Mouse (Mus musculus) CH12.LX (cell line): ENCODE results near the gene Adamtsl4. TPM values are rescaled to one million over a fixed set of nuclear protein-coding genes. Genes with fewer than 3 reads are reported as not detected.

Experiments used
- DNase-seq: peaks from one replicate; pipeline ENCODE4 v3.0.0-alpha.2; 2013; ENCODE audit errors: extremely low read depth
- H3K27ac ChIP-seq: 2 replicates; pipeline ENCODE4 v1.5.1; 2012; ENCODE audit warnings: low read depth, mild to moderate bottlenecking, control low read depth, moderate library complexity; ENCODE audit not compliant: insufficient read depth
- H3K27me3 ChIP-seq: replicated peaks from 2 replicates; pipeline ENCODE3; 2012; ENCODE audit warnings: inconsistent platforms
- H3K36me3 ChIP-seq, 2 experiments: replicated peaks in 1 of 2; 2 replicates each; pipeline versions ENCODE3 to v1.6.1; 2012; ENCODE audit warnings: inconsistent platforms in 1 of 2, low read length in 1 of 2, mild to moderate bottlenecking in 1 of 2, mixed read lengths in 1 of 2, moderate library complexity in 1 of 2; ENCODE audit not compliant: control insufficient read depth in 1 of 2, insufficient read depth in 1 of 2
- H3K4me1 ChIP-seq, 2 experiments: 2 replicates each; pipeline ENCODE4 v1.6.1; 2012; ENCODE audit warnings: inconsistent platforms in 1 of 2, moderate library complexity in 1 of 2; ENCODE audit not compliant: insufficient read depth in 2 of 2, control insufficient read depth in 1 of 2
- H3K4me2 ChIP-seq: 2 replicates; pipeline ENCODE4 v1.6.1; 2012; ENCODE audit warnings: low read depth, mild to moderate bottlenecking, control low read depth; ENCODE audit not compliant: poor library complexity, insufficient read depth, severe bottlenecking
- H3K4me3 ChIP-seq, 3 experiments: fragments of 150-350 bp in 1 of 3; sonication (generic) in 1 of 3; replicated peaks in 1 of 3; 2 replicates each; pipeline versions ENCODE3 to v1.5.1; 2011 to 2012; ENCODE audit warnings: low read depth in 2 of 3, low read length in 2 of 3, mild to moderate bottlenecking in 2 of 3, moderate library complexity in 2 of 3, control low read depth in 1 of 3, improper control_type of control experiment in 1 of 3, inconsistent platforms in 1 of 3, mixed read lengths in 1 of 3; ENCODE audit not compliant: poor library complexity in 1 of 3
- H3K79me2 ChIP-seq: replicated peaks from 2 replicates; pipeline ENCODE4 v1.6.1; 2012; ENCODE audit warnings: mild to moderate bottlenecking, moderate library complexity; ENCODE audit not compliant: control insufficient read depth, poor library complexity, insufficient read depth, severe bottlenecking; ENCODE audit errors: extremely low read depth
- H3K9ac ChIP-seq: 2 replicates; pipeline ENCODE4 v1.6.1; 2012; ENCODE audit warnings: low read depth, mild to moderate bottlenecking, control low read depth, moderate library complexity; ENCODE audit not compliant: insufficient read depth
- H3K9me3 ChIP-seq: replicated peaks from 2 replicates; pipeline ENCODE3; 2012; ENCODE audit warnings: low read length, inconsistent platforms, mixed read lengths
- BHLHE40 ChIP-seq: IDR thresholded peaks from 2 replicates; pipeline ENCODE4 v1.6.1; 2011; ENCODE audit warnings: mild to moderate bottlenecking, low read depth, low read length, improper control_type of control experiment
- CHD1 ChIP-seq: IDR thresholded peaks from 2 replicates; pipeline ENCODE4 v1.6.1; 2012; ENCODE audit warnings: low read depth, low read length, improper control_type of control experiment, inconsistent platforms
- ELF1 ChIP-seq: IDR thresholded peaks from 2 replicates; pipeline ENCODE4 v1.6.1; 2014; ENCODE audit warnings: low read depth, mild to moderate bottlenecking, inconsistent platforms, low read length, improper control_type of control experiment
- EP300 ChIP-seq: IDR thresholded peaks from 2 replicates; pipeline ENCODE4 v1.6.1; 2011; ENCODE audit warnings: low read length, improper control_type of control experiment
- GABPA ChIP-seq: IDR thresholded peaks from 2 replicates; pipeline ENCODE4 v1.6.1; 2012; ENCODE audit warnings: low read depth, low read length, improper control_type of control experiment, inconsistent platforms; ENCODE audit not compliant: insufficient replicate concordance
- HCFC1 ChIP-seq: IDR thresholded peaks from 2 replicates; pipeline ENCODE4 v1.6.1; 2012; ENCODE audit warnings: low read depth, mild to moderate bottlenecking, inconsistent platforms, low read length, improper control_type of control experiment
- IRF4 ChIP-seq: IDR thresholded peaks from 2 replicates; pipeline ENCODE4 v1.6.1; 2014; ENCODE audit warnings: low read depth, mild to moderate bottlenecking, inconsistent platforms, low read length, improper control_type of control experiment
- JUND ChIP-seq: conservative IDR thresholded peaks from 2 replicates; pipeline ENCODE4 v1.6.1; 2011; ENCODE audit warnings: low read depth, low read length, improper control_type of control experiment
- MAFK ChIP-seq: IDR thresholded peaks from 2 replicates; pipeline ENCODE4 v1.6.1; 2011; ENCODE audit warnings: low read length, improper control_type of control experiment; ENCODE audit not compliant: insufficient replicate concordance
- MAX ChIP-seq: IDR thresholded peaks from 2 replicates; pipeline ENCODE4 v1.6.1; 2011; ENCODE audit warnings: low read length, improper control_type of control experiment
- MAZ ChIP-seq: IDR thresholded peaks from 2 replicates; pipeline ENCODE4 v1.6.1; 2012; ENCODE audit warnings: low read depth, mild to moderate bottlenecking, inconsistent platforms, low read length, improper control_type of control experiment, moderate library complexity
- MEF2A ChIP-seq: IDR thresholded peaks from 2 replicates; pipeline ENCODE4 v1.6.1; 2014; ENCODE audit warnings: low read depth, mild to moderate bottlenecking, inconsistent platforms, low read length, improper control_type of control experiment, borderline replicate concordance
- MXI1 ChIP-seq: IDR thresholded peaks from 2 replicates; pipeline ENCODE4 v1.6.1; 2011; ENCODE audit warnings: mild to moderate bottlenecking, low read depth, low read length, improper control_type of control experiment
- PAX5 ChIP-seq: IDR thresholded peaks from 2 replicates; pipeline ENCODE4 v1.6.1; 2012; ENCODE audit warnings: low read length, inconsistent platforms, mixed read lengths
- POLR2A ChIP-seq: IDR thresholded peaks from 2 replicates; pipeline ENCODE4 v1.6.1; 2011; ENCODE audit warnings: low read depth, mild to moderate bottlenecking, improper control_type of control experiment, low read length
- RAD21 ChIP-seq: IDR thresholded peaks from 2 replicates; pipeline ENCODE4 v1.6.1; 2011; ENCODE audit warnings: low read depth, mild to moderate bottlenecking, low read length, improper control_type of control experiment, moderate library complexity
- RCOR1 ChIP-seq: conservative IDR thresholded peaks from 2 replicates; pipeline ENCODE4 v1.6.1; 2012; ENCODE audit warnings: low read depth, mild to moderate bottlenecking, inconsistent platforms, low read length, improper control_type of control experiment
- SIN3A ChIP-seq: IDR thresholded peaks from 2 replicates; pipeline ENCODE4 v1.6.1; 2012; ENCODE audit warnings: low read length, improper control_type of control experiment, inconsistent platforms
- SMC3 ChIP-seq: IDR thresholded peaks from 2 replicates; pipeline ENCODE4 v1.6.1; 2011; ENCODE audit warnings: low read depth, low read length, improper control_type of control experiment
- TBP ChIP-seq: conservative IDR thresholded peaks from 2 replicates; pipeline ENCODE4 v1.6.1; 2011; ENCODE audit warnings: low read depth, low read length, improper control_type of control experiment
- TCF12 ChIP-seq: IDR thresholded peaks from 2 replicates; pipeline ENCODE4 v1.6.1; 2014; ENCODE audit warnings: low read depth, mild to moderate bottlenecking, inconsistent platforms, low read length, improper control_type of control experiment
- UBTF ChIP-seq: IDR thresholded peaks from 2 replicates; pipeline ENCODE4 v1.6.1; 2012; ENCODE audit warnings: low read depth, mild to moderate bottlenecking, inconsistent platforms, low read length, improper control_type of control experiment, moderate library complexity
- USF1 ChIP-seq: IDR thresholded peaks from 2 replicates; pipeline ENCODE4 v1.6.1; 2014; ENCODE audit warnings: low read depth, mild to moderate bottlenecking, inconsistent platforms, low read length, improper control_type of control experiment
- USF2 ChIP-seq: conservative IDR thresholded peaks from 2 replicates; pipeline ENCODE4 v1.6.1; 2011; ENCODE audit warnings: low read depth, low read length, improper control_type of control experiment
- ZC3H11A ChIP-seq: IDR thresholded peaks from 2 replicates; pipeline ENCODE4 v1.6.1; 2012; ENCODE audit warnings: low read depth, mild to moderate bottlenecking, inconsistent platforms, low read length, improper control_type of control experiment
- ZNF384 ChIP-seq: IDR thresholded peaks from 2 replicates; pipeline ENCODE4 v1.6.1; 2012; ENCODE audit warnings: low read depth, low read length, improper control_type of control experiment, inconsistent platforms
- dilution Hi-C: fragments of 300-500 bp; cut with MboI; formaldehyde crosslinking; loops from 2 replicates; pipeline ENCODE4 v1.14.3; 2020; ENCODE audit warnings: low sequenced_read_pairs; ENCODE audit not compliant: extremely low pct_unique_long_range_greater_than_20kb, extremely low pct_ligation_motif_present
- in situ Hi-C: fragments of 300-500 bp; cut with MboI; formaldehyde crosslinking; loops from 3 replicates; pipeline ENCODE4 v1.14.3; 2019; ENCODE audit warnings: low sequenced_read_pairs, low pct_ligation_motif_present, low pct_unique_long_range_greater_than_20kb, mixed read lengths
- polyA plus RNA-seq: library from polyadenylated mRNA; unstranded; fragments of >175 nt; gene quantifications from 2 replicates; pipeline ENCODE4 v1.2.1, GENCODE M21; 2012; ENCODE audit warnings: low read depth; ENCODE audit not compliant: insufficient read length
- total RNA-seq, 2 experiments: library from RNA; depleted of rRNA; stranded (reverse); fragments of 300-350 nt in 1 of 2; fragments of >200 nt in 1 of 2; gene quantifications; 2 replicates each; pipeline ENCODE4 v1.2.3; 2012 to 2014

Gene Adamtsl4
- total RNA-seq (2012; rRNA removed) (0.85 and 1.1 TPM in 2 replicates), total RNA-seq (2014; rRNA removed) (not detected in 2 replicates), polyA plus RNA-seq (0.10 TPM in 1 of 2 replicates, not detected in the other)

DNA sequence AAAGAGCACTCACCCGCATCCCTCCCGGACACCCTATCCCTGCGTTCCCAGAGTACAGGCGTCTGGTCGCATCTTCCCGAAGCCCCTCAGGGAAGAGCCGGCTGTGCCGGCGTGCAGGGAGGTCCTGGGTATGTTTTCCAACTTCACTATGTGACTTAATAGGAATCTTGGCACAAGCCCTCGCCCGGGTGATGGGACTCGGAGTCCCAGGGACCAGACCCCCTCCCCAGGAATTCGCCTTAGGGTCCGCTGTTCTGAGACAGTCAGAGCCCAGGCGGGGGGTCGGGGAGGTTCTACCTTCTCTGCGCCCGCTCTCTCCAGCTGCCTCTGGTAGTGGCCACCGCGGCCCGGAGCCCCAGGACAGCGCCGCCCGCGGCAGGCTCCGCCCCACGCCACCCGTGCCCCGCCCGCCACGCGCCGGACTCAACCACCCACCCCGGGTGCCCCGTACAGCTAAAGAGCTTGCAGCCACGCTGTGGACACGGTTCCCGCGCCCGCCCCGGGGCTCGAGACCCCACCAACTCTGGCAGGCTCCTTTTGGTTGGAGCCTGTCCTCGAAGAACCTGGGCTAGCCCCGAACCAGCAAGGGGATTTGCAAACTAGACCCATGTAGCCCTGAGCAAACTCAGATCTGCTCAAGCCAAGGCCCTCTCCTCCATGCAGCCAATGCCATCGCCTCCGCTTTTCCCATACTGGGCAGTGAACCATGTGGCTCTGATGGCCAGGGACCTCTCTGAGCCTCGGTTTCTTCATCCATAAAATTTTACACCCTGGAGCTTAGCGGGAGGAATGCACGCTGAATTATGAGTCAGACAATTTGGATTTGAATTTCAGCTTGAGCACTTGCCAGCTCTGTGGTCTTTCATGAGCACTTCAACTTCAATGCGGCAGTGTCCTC is at the start of gene Adamtsl4:
Gene Adamtsl4, minus strand, starts transcription at position 394 of the 898 bp plus-strand sequence.
- dilution Hi-C loops (no loop called here), in situ Hi-C loops (no loop called here)
- Histone ChIP-seq H3K4me1 (peaks cover 7 to 41% of the 10 kb centered on the region in 2 experiments), H3K36me3 (no peaks in the 10 kb centered on the region), H3K4me2 (no peak within 1 kb of the TSS), H3K79me2 (no peaks in the 10 kb centered on the region), H3K9ac (no peak within 1 kb of the TSS), H3K27me3 (no peaks in the 10 kb centered on the region), H3K9me3 (no peaks in the 10 kb centered on the region), H3K4me3 (no peak within 1 kb of the TSS), H3K27ac (no peak within 1 kb of the TSS)
- no peak for DNase-seq
- TF ChIP-seq UBTF: no peak
- TF ChIP-seq ZNF384: no peak
- TF ChIP-seq MAFK: no peak
- no peak for TF ChIP-seq MAZ
- no peak for TF ChIP-seq USF1
- no peak for TF ChIP-seq SIN3A
- TF ChIP-seq POLR2A: no peak
- no peak for TF ChIP-seq JUND
- no peak for TF ChIP-seq ELF1
- no peak for TF ChIP-seq EP300
- TF ChIP-seq MAX: no peak
- TF ChIP-seq ZC3H11A: no peak
- no peak for TF ChIP-seq PAX5
- TF ChIP-seq HCFC1: no peak
- TF ChIP-seq MXI1: no peak
- no peak for TF ChIP-seq RCOR1
- TF ChIP-seq TCF12: no peak
- no peak for TF ChIP-seq MEF2A
- no peak for TF ChIP-seq USF2
- no peak for TF ChIP-seq CHD1

DNA sequence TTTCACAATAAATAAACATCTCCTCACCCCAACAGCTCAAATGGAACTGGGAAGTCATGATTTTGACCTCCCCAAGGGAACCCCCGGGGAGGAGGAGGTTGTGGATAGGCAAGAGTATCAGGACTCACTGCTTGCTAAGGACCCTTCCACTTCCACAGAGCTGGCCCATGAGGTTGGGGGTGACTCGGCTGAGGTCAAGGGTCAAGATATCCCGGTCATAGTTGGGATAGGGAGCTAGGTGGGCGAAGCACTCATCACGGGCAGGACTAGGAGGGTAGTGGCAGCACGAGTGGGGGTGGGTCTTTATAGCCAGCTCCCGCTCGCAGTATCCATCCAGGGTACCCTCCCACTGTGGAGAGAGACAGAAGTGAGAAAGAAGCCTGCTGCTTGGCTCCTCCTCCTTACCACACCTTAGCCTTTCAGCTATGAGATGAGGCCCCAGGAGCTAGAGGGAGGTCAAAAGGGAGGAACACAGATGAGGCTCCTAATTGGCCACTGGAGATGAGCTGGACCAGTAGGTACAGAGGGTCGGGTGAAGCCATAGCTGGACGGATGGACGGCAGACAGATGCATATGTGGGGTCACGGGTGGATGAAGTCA is 47.5 kb upstream of the Adamtsl4 start:
- DNase-seq: no peak
- Histone ChIP-seq H3K27me3 (no peaks in the 10 kb centered on the region), H3K36me3 (peaks cover 44 to 73% of the 10 kb centered on the region in 2 experiments), H3K9me3 (no peaks in the 10 kb centered on the region), H3K79me2 (no peaks in the 10 kb centered on the region), H3K27ac (no peak overlapping the region), H3K4me1 (peaks cover 9 to 33% of the 10 kb centered on the region in 2 experiments; a peak in 3 of 4 replicates), H3K4me3 (no peak overlapping the region), H3K4me2 (no peak overlapping the region), H3K9ac (no peak overlapping the region)
- in situ Hi-C loops (no loop called here), dilution Hi-C loops (no loop called here)
- TF ChIP-seq ZC3H11A: no peak
- TF ChIP-seq GABPA: no peak
- TF ChIP-seq IRF4: no peak
- TF ChIP-seq USF2: no peak
- TF ChIP-seq TCF12: no peak
- TF ChIP-seq SMC3: no peak
- no peak for TF ChIP-seq RAD21
- TF ChIP-seq BHLHE40: no peak
- no peak for TF ChIP-seq SIN3A
- TF ChIP-seq TBP: no peak
- no peak for TF ChIP-seq USF1
